Mouse (Mus musculus) embryonic facial prominence, embryonic 10.5 days (tissue): ENCODE measurements around the gene Sesn1. TPM values are rescaled to one million over a fixed set of nuclear protein-coding genes. Genes with fewer than 3 reads are reported as not detected.
A peak's percentile ranks its signal among the peaks of the same experiment; 100 is the strongest.

Experiments
- DNase-seq: peaks from one replicate; pipeline ENCODE4 v3.0.0-alpha.2; 2017; ENCODE audit warnings: low spot score
- H3K27ac ChIP-seq: fragments of 300-500 bp; sonication (generic); replicated peaks from 2 replicates; pipeline ENCODE4 v1.5.1; 2016; ENCODE audit warnings: mild to moderate bottlenecking
- H3K27me3 ChIP-seq: fragments of 300-500 bp; sonication (generic); replicated peaks from 2 replicates; pipeline ENCODE4 v1.6.1; 2016; ENCODE audit warnings: low read depth, mild to moderate bottlenecking; ENCODE audit not compliant: poor library complexity, severe bottlenecking
- H3K36me3 ChIP-seq: fragments of 300-500 bp; sonication (generic); replicated peaks from 2 replicates; pipeline ENCODE4 v1.6.1; 2016; ENCODE audit warnings: mild to moderate bottlenecking, moderate library complexity
- H3K4me1 ChIP-seq: fragments of 300-500 bp; sonication (generic); 2 replicates; pipeline ENCODE4 v1.6.1; 2016
- H3K4me3 ChIP-seq: fragments of 300-500 bp; sonication (generic); 2 replicates; pipeline ENCODE4 v1.5.1; 2016; ENCODE audit warnings: mild to moderate bottlenecking, moderate library complexity
- H3K9me3 ChIP-seq: fragments of 300-500 bp; sonication (generic); 2 replicates; pipeline ENCODE4 v1.6.1; 2016; ENCODE audit warnings: mild to moderate bottlenecking
- WGBS: fragments of 180-500 bp; shearing (Covaris S2); methylation state at CpG from one replicate; pipeline ENCODE4 v1.1.7; 2016; 5-methylcytosine and 5-hydroxymethylcytosine counted together
- polyA plus RNA-seq: library from polyadenylated mRNA; unstranded; fragments of >200 nt; fragmentation: Nextera tagmentation; extraction: Ambion mirVana; gene quantifications from 2 replicates; pipeline ENCODE4 v1.2.1, GENCODE M21; 2016

Gene Sesn1
- polyA plus RNA-seq, 1 experiment from 2014 or later, result 23.3 TPM

DNA sequence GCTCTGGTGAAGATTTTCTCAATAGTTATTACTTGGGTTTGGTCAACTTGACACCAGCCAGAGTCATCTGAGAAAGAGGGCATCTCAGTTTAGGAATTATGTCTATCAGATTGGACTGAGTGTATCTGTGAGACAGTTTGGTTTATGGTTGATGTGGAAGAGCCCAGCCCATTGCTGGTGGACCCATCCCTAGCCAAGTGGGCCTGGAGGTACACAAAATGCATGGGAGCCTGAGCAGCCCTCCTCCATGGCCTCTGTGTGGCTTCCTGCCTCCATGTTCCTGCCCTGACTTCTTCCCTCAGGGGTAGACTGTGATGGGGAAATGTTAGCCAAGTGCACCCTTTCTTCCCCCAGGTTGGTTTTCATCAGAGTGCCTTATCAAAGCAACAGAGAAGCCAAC is 50.1 kb downstream of the Sesn1 start:
- DNase-seq, result no peak
- Histone ChIP-seq H3K9me3 (no peaks in the 10 kb centered on the region), H3K27me3 (no peaks in the 10 kb centered on the region), H3K4me3 (no peak overlapping the region), H3K4me1 (peaks cover 8% of the 10 kb centered on the region; the same call in 1 of the 2 replicates), H3K27ac (no peak overlapping the region), H3K36me3 (no peaks in the 10 kb centered on the region)

DNA sequence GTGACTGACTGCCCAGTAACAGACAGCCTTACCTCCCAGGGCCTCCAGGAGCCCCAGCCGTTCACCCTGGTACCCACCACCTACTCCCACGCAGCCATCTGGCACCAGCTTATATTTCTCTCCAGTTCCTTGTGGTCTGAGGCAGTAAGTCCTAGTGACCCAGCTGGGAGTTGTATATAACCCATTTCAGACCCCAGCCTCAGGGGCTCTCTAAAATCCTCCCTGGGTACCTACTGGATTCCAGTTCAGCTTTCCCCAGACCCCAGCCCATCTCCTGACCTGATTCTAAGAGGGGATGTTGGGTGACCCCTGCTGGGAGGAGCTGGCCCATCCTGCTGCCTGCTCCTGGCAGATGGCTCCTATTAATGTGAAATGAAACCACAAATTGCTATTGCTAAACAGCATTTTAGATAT is 50.5 kb downstream of the Sesn1 start:
- WGBS, result 91% methylated on average over 2 of the region's 2 CpGs
- H3K36me3 ChIP-seq, result no peaks in the 10 kb centered on the region
- DNase-seq, result no peak
- H3K27ac ChIP-seq, result no peak overlapping the region
- no peaks in the 10 kb centered on the region for H3K27me3 ChIP-seq
- H3K4me3 ChIP-seq, result no peak overlapping the region
- H3K4me1 ChIP-seq, result peaks cover 8% of the 10 kb centered on the region; the same call in 1 of the 2 replicates
- H3K9me3 ChIP-seq, result no peaks in the 10 kb centered on the region

DNA sequence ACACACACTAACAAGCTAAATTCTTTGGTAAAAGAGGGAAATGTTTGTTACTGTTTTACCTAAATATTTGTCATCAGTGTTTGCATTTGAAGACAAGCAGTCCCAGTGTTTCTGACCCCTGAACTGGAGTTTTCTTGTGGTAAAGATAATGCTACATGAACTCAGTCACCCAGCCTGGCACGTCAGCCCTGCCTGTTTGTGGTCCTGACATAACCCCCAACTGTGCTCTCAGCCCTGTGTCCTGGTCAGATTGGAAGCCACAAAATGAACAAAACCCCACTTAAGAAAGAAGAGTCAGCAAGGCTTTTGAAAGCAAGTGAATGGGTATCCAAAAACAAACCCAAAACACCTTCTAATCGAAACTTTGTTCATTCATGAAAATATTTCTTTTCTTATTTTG is 53.3 kb downstream of the Sesn1 start:
- Histone ChIP-seq H3K27ac (no peak overlapping the region), H3K36me3 (no peaks in the 10 kb centered on the region), H3K27me3 (no peaks in the 10 kb centered on the region), H3K4me1 (peaks cover 25% of the 10 kb centered on the region), H3K9me3 (no peaks in the 10 kb centered on the region), H3K4me3 (no peak overlapping the region)
- DNase-seq, result no peak
- WGBS, result 75% methylated on average over 2 of the region's 2 CpGs

DNA sequence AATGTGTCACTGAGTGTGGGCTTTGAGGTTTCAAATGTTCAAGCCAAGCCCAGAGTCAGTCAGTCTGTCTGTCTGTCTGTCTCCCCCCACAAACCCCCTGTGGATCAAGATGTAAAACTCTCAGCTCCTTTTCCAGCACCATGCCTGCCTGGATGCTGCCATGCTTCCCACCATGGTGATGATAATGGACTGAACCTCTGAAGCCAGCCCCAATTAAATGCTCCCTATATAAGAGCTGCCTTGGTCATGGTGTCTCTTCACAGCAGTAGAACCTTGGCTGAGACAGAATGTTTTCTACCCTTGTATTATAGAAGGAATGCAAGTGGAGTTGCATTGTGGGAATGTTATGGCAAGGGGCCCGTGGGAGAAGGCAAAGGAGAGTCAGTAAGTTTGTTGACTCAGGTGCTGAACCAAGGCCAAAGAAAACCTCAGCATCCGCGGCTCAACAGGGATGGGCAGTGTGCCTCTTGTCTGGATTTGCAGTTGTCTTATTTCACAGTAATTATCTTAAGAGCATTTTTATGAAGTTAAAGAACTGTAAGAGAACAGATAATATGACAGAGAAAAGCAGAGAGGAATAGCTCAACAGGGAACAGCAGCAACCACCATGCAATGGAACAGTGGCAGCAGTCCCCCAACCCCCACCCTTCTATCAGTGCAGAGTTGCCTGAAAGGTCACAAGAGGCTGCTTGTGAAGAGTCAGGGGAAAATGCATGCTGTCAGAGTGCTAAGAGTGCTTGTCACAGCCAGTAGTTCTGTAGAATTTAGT is 56.5 kb downstream of the Sesn1 start:
- DNase-seq, result no peak
- H3K4me1 ChIP-seq, result peaks cover 24% of the 10 kb centered on the region
- H3K9me3 ChIP-seq, result no peaks in the 10 kb centered on the region
- 0 out of 2 replicates have a peak overlapping the region, but pooled peaks have one; percentile 35 for H3K27ac ChIP-seq
- no peak overlapping the region for H3K4me3 ChIP-seq
- no peaks in the 10 kb centered on the region for H3K27me3 ChIP-seq
- H3K36me3 ChIP-seq, result no peaks in the 10 kb centered on the region
- WGBS, result 52% methylated on average over 3 of the region's 3 CpGs

DNA sequence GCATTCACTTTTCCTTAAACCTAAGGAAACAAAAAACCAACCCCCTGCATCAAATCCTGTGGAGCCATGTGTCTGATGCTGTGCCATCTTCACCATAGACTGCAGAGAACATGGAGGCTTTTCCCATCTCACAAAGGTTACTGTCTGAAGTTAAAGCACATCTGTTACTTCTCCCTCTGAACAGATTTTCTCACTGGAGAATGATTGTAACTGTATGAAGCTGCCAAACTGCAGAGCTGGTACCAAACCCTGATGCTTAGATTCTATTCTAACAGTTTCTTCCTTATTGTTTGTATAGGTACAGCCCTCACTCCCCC is 57.1 kb downstream of the Sesn1 start:
- Histone ChIP-seq H3K9me3 (no peaks in the 10 kb centered on the region), H3K4me3 (no peak overlapping the region), H3K27me3 (no peaks in the 10 kb centered on the region), H3K36me3 (no peaks in the 10 kb centered on the region), H3K27ac (0 out of 2 replicates have a peak overlapping the region, but pooled peaks have one; percentile 35), H3K4me1 (peaks cover 26% of the 10 kb centered on the region)
- DNase-seq, result no peak

GRCm38 (mm10) chr10:41867956-41868355 is 58.2 kb downstream of the Sesn1 start:
- no peaks in the 10 kb centered on the region for H3K36me3 ChIP-seq
- H3K4me3 ChIP-seq, result no peak overlapping the region
- no peaks in the 10 kb centered on the region for H3K9me3 ChIP-seq
- 80% methylated on average over 5 of the region's 5 CpGs for WGBS
- H3K27ac ChIP-seq, result 0 out of 2 replicates have a peak overlapping the region, but pooled peaks have one; percentile 44
- peaks cover 27% of the 10 kb centered on the region for H3K4me1 ChIP-seq
- no peak for DNase-seq
- no peaks in the 10 kb centered on the region for H3K27me3 ChIP-seq

DNA sequence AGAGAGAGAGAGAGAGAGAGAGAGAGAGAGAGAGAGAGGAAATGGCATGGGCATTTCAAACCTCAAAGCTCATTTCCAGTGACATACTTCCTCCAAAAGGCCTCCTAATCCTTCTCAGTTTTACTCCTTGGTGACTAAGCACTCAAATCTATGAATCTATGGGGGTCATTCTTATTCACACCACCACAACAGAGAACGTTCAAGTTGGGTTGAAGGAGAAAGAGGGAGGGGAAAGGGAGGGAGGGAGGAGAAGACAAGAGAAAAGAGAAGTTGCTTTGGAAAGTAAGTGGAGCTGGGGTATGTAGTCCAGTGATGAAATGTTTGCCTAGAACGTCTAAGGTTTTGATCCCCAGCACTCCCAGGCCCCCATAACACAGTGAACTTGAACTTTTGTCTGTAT is 60.4 kb downstream of the Sesn1 start:
- 74% methylated on average over 2 of the region's 2 CpGs for WGBS
- no peak overlapping the region for H3K27ac ChIP-seq
- no peaks in the 10 kb centered on the region for H3K36me3 ChIP-seq
- no peaks in the 10 kb centered on the region for H3K27me3 ChIP-seq
- no peak for DNase-seq
- peaks cover 27% of the 10 kb centered on the region for H3K4me1 ChIP-seq
- H3K9me3 ChIP-seq, result no peaks in the 10 kb centered on the region
- no peak overlapping the region for H3K4me3 ChIP-seq

GRCm38 (mm10) chr10:41871564-41871963 is 61.8 kb downstream of the Sesn1 start:
- WGBS, result 73% methylated on average over 2 of the region's 2 CpGs

DNA sequence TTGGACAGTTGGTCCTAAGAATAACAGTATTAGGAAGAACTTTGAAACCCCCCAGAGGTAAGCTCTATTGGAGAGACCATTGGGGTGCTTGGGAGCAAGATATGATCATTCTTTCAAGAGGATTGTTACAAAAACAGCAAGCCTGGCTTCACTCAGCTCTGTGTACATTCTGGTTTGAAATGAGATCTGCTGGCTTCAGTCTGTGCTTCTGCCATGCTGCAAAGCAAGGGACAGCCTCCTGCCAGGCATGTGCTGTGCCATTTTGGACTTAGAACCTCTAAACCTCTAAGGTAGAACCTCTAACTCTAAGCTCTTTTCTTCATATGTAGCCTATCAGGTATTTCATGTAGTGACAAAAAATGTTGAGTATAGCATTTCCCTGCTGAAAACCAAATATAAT is 65.9 kb downstream of the Sesn1 start:
- Histone ChIP-seq H3K9me3 (no peaks in the 10 kb centered on the region), H3K36me3 (no peaks in the 10 kb centered on the region), H3K4me3 (no peak overlapping the region), H3K27ac (no peak overlapping the region), H3K27me3 (no peaks in the 10 kb centered on the region), H3K4me1 (peaks cover 9% of the 10 kb centered on the region)
- DNase-seq, result no peak

More at GRCm38 (mm10) chr10:41871564-41871963, 61.8 kb downstream of the Sesn1 start:
- no peaks in the 10 kb centered on the region for H3K36me3 ChIP-seq
- no peaks in the 10 kb centered on the region for H3K9me3 ChIP-seq
- no peak overlapping the region for H3K4me3 ChIP-seq
- H3K4me1 ChIP-seq, result peaks cover 19% of the 10 kb centered on the region
- no peak overlapping the region for H3K27ac ChIP-seq
- DNase-seq, result no peak
- no peaks in the 10 kb centered on the region for H3K27me3 ChIP-seq

DNA sequence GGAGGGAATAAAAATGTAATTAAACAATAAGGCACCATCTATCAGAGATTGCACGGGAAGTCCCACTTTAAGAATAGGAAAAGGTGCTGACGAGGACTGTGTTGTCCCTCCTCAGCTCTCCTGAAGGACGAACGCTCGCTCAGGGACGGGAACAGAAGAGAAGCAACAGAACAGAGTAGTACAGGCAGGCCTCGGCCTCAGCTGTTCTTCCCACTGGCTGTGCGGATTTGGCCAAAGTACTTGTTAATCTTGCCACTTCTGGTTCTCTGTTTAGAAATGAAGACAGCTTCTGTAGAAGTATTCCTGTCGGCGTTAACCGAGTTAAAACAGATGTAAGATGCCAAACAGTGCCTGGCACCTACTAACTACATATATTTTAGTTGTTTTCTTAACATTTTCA is 68.6 kb downstream of the Sesn1 start:
- Histone ChIP-seq H3K36me3 (no peaks in the 10 kb centered on the region), H3K4me1 (peaks cover 20% of the 10 kb centered on the region), H3K27ac (no peak overlapping the region), H3K27me3 (no peaks in the 10 kb centered on the region), H3K9me3 (no peaks in the 10 kb centered on the region), H3K4me3 (no peak overlapping the region)
- DNase-seq, result no peak
- 90% methylated on average over 11 of the region's 11 CpGs for WGBS

- Histone ChIP-seq H3K36me3 (no peaks in the 10 kb centered on the region), H3K27me3 (no peaks in the 10 kb centered on the region), H3K4me1 (peaks cover 20% of the 10 kb centered on the region), H3K27ac (no peak overlapping the region), H3K9me3 (no peaks in the 10 kb centered on the region), H3K4me3 (no peak overlapping the region)
- no peak for DNase-seq
- WGBS, result 87% methylated on average over 1 of the region's 1 CpGs
Measured at GRCm38 (mm10) chr10:41879675-41880074, 69.9 kb downstream of the Sesn1 start.

- 51% methylated on average over 4 of the region's 4 CpGs for WGBS
- Histone ChIP-seq H3K36me3 (no peaks in the 10 kb centered on the region), H3K9me3 (no peaks in the 10 kb centered on the region), H3K27ac (no peak overlapping the region), H3K4me1 (peaks cover 20% of the 10 kb centered on the region), H3K4me3 (no peak overlapping the region), H3K27me3 (no peaks in the 10 kb centered on the region)
- DNase-seq, result no peak
Measured at GRCm38 (mm10) chr10:41880206-41880605, 70.5 kb downstream of the Sesn1 start.

GRCm38 (mm10) chr10:41880777-41881176 is 71.0 kb downstream of the Sesn1 start:
- no peak for DNase-seq
- H3K4me1 ChIP-seq, result peaks cover 20% of the 10 kb centered on the region
- H3K36me3 ChIP-seq, result no peaks in the 10 kb centered on the region
- H3K9me3 ChIP-seq, result no peaks in the 10 kb centered on the region
- H3K4me3 ChIP-seq, result no peak overlapping the region
- H3K27ac ChIP-seq, result no peak overlapping the region
- H3K27me3 ChIP-seq, result no peaks in the 10 kb centered on the region
- WGBS, result 20% methylated on average over 1 of the region's 1 CpGs
